Mouse (Mus musculus): Measurements from ENCODE around the gene Klf3. TPM values are rescaled to one million over a fixed set of nuclear protein-coding genes. Genes with fewer than 3 reads are reported as not detected.

Klf3 gene
- polyA plus RNA-seq, 1 experiment: 4.9 TPM

GRCm38 (mm10) chr5:64834213-64834612, 31.0 kb downstream of the Klf3 start:
- TF ChIP-seq POLR2A (IDR thresholded peaks at IDR 0.05; ENCODE audit: control insufficient read depth, low read depth, low read length): no peak
- TF ChIP-seq CTCF (IDR thresholded peaks at IDR 0.05; ENCODE audit: control insufficient read depth, insufficient read depth, insufficient replicate concordance, low read depth, low read length): no peak
- H3K27ac ChIP-seq (ENCODE audit: control insufficient read depth, insufficient read depth, low read depth, low read length): no peak overlapping the region
- no peaks in the 10 kb centered on the region for H3K36me3 ChIP-seq (ENCODE audit: control insufficient read depth, insufficient read depth, low read length)
- no peaks in the 10 kb centered on the region for H3K27me3 ChIP-seq (ENCODE audit: control insufficient read depth, insufficient read depth, low read length)
- no peak overlapping the region for H3K4me3 ChIP-seq (ENCODE audit: control insufficient read depth, low read depth, low read length)
- no peaks in the 10 kb centered on the region for H3K4me1 ChIP-seq (ENCODE audit: control insufficient read depth, insufficient read depth, low read length)

DNA sequence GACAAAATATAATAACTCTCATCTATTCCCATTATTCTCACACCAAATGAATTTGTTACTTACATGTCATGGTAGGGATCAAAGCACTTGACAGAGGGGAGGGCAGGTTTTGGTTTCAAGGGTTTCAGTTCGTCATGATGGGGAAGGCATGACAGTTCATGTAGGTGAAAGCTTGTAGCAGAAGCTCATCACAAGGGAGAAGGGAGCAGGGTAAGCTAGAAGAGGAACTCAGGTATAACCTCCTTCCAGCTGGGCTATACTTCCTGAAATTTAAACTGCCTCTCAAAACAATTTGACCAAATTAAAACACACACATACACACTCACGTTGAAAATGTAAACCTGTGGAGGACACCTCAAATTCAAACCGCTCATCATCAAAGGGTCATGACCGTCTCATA, 32.1 kb downstream of the Klf3 start:
- Histone ChIP-seq H3K4me1 (ENCODE audit: control insufficient read depth, insufficient read depth, low read length) (no peaks in the 10 kb centered on the region), H3K4me3 (ENCODE audit: control insufficient read depth, low read depth, low read length) (no peak overlapping the region), H3K27me3 (ENCODE audit: control insufficient read depth, insufficient read depth, low read length) (no peaks in the 10 kb centered on the region), H3K27ac (ENCODE audit: control insufficient read depth, insufficient read depth, low read depth, low read length) (no peak overlapping the region), H3K36me3 (ENCODE audit: control insufficient read depth, insufficient read depth, low read length) (no peaks in the 10 kb centered on the region)
- no peak for TF ChIP-seq POLR2A (IDR thresholded peaks at IDR 0.05; ENCODE audit: control insufficient read depth, low read depth, low read length)
- no peak for TF ChIP-seq CTCF (IDR thresholded peaks at IDR 0.05; ENCODE audit: control insufficient read depth, insufficient read depth, insufficient replicate concordance, low read depth, low read length)

DNA sequence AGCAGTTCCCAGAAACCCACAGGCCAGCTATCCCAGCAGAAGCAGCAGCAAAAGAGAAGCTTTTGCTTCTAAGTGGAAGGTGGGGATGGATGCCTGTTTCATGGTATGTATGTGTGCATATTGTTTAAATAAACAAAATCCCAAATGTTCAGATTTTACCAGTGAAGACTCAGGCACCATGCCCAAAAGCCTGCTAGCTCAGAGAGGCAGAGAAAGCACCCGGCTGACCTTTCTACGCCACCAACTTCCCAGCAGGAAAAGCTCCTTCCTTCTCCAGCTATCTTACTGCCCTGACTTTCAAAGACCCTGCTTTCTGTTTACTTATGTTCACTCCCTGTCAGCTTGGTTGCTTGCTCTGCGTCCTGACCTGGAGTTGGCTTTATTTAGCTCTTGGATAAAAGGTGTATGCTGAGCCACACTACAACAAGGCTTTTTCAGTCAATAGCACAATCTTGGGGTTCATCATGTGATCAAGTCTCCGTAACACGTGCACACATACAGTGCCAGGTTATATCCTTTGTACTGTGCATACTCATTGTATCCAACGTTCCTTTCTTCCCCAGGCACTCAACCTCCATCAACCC, 35.9 kb downstream of the Klf3 start:
- Histone ChIP-seq H3K4me3 (ENCODE audit: control insufficient read depth, low read depth, low read length) (no peak overlapping the region), H3K27me3 (ENCODE audit: control insufficient read depth, insufficient read depth, low read length) (no peaks in the 10 kb centered on the region), H3K4me1 (ENCODE audit: control insufficient read depth, insufficient read depth, low read length) (no peaks in the 10 kb centered on the region), H3K27ac (ENCODE audit: control insufficient read depth, insufficient read depth, low read depth, low read length) (no peak overlapping the region), H3K36me3 (ENCODE audit: control insufficient read depth, insufficient read depth, low read length) (no peaks in the 10 kb centered on the region)
- TF ChIP-seq POLR2A (IDR thresholded peaks at IDR 0.05; ENCODE audit: control insufficient read depth, low read depth, low read length) (no peak), CTCF (IDR thresholded peaks at IDR 0.05; ENCODE audit: control insufficient read depth, insufficient read depth, insufficient replicate concordance, low read depth, low read length) (no peak)

- Histone ChIP-seq H3K4me1 (ENCODE audit: control insufficient read depth, insufficient read depth, low read length) (no peaks in the 10 kb centered on the region), H3K4me3 (ENCODE audit: control insufficient read depth, low read depth, low read length) (no peak overlapping the region), H3K27me3 (ENCODE audit: control insufficient read depth, insufficient read depth, low read length) (no peaks in the 10 kb centered on the region), H3K36me3 (ENCODE audit: control insufficient read depth, insufficient read depth, low read length) (no peaks in the 10 kb centered on the region), H3K27ac (ENCODE audit: control insufficient read depth, insufficient read depth, low read depth, low read length) (no peak overlapping the region)
- TF ChIP-seq CTCF (IDR thresholded peaks at IDR 0.05; ENCODE audit: control insufficient read depth, insufficient read depth, insufficient replicate concordance, low read depth, low read length) (no peak), POLR2A (IDR thresholded peaks at IDR 0.05; ENCODE audit: control insufficient read depth, low read depth, low read length) (no peak)
Observed at GRCm38 (mm10) chr5:64840087-64840486, 36.9 kb downstream of the Klf3 start.

- H3K4me1 ChIP-seq (ENCODE audit: control insufficient read depth, insufficient read depth, low read length): no peaks in the 10 kb centered on the region
- H3K27ac ChIP-seq (ENCODE audit: control insufficient read depth, insufficient read depth, low read depth, low read length): no peak overlapping the region
- no peak for TF ChIP-seq CTCF (IDR thresholded peaks at IDR 0.05; ENCODE audit: control insufficient read depth, insufficient read depth, insufficient replicate concordance, low read depth, low read length)
- TF ChIP-seq POLR2A (IDR thresholded peaks at IDR 0.05; ENCODE audit: control insufficient read depth, low read depth, low read length): no peak
Observed at GRCm38 (mm10) chr5:64844622-64845021, 41.4 kb downstream of the Klf3 start.

DNA sequence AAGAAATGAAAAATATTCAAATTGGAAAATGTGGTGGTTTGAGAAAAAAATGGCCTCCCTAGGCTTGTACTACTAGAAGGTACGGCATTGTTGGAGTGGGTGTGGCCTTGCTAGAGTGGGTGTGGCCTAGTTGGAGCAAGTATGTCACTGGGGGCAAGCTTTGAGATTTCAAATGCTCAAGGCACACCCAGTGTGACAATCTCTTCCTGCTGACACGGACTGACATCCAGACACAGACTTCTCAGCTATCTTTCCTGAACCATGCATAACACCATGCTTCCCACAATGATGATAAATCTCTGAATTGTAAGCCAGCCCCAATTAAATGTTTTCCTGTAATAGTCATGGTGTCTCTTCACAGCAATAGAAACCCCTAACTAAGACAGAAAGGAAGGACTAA, 44.1 kb downstream of the Klf3 start:
- H3K27ac ChIP-seq (ENCODE audit: control insufficient read depth, insufficient read depth, low read depth, low read length): no peak overlapping the region
- no peaks in the 10 kb centered on the region for H3K36me3 ChIP-seq (ENCODE audit: control insufficient read depth, insufficient read depth, low read length)
- H3K27me3 ChIP-seq (ENCODE audit: control insufficient read depth, insufficient read depth, low read length): no peaks in the 10 kb centered on the region
- no peak overlapping the region for H3K4me3 ChIP-seq (ENCODE audit: control insufficient read depth, low read depth, low read length)
- no peaks in the 10 kb centered on the region for H3K4me1 ChIP-seq (ENCODE audit: control insufficient read depth, insufficient read depth, low read length)
- TF ChIP-seq CTCF (IDR thresholded peaks at IDR 0.05; ENCODE audit: control insufficient read depth, insufficient read depth, insufficient replicate concordance, low read depth, low read length) (no peak), POLR2A (IDR thresholded peaks at IDR 0.05; ENCODE audit: control insufficient read depth, low read depth, low read length) (no peak)

More at GRCm38 (mm10) chr5:64844622-64845021, 41.4 kb downstream of the Klf3 start:
- H3K36me3 ChIP-seq (ENCODE audit: control insufficient read depth, insufficient read depth, low read length): no peaks in the 10 kb centered on the region
- H3K27me3 ChIP-seq (ENCODE audit: control insufficient read depth, insufficient read depth, low read length): no peaks in the 10 kb centered on the region
- no peak overlapping the region for H3K4me3 ChIP-seq (ENCODE audit: control insufficient read depth, low read depth, low read length)

- H3K4me3 ChIP-seq (ENCODE audit: control insufficient read depth, low read depth, low read length): no peak overlapping the region
- no peaks in the 10 kb centered on the region for H3K36me3 ChIP-seq (ENCODE audit: control insufficient read depth, insufficient read depth, low read length)
- no peak for TF ChIP-seq CTCF (IDR thresholded peaks at IDR 0.05; ENCODE audit: control insufficient read depth, insufficient read depth, insufficient replicate concordance, low read depth, low read length)
- no peak for TF ChIP-seq POLR2A (IDR thresholded peaks at IDR 0.05; ENCODE audit: control insufficient read depth, low read depth, low read length)
- H3K27ac ChIP-seq (ENCODE audit: control insufficient read depth, insufficient read depth, low read depth, low read length): no peak overlapping the region
- no peaks in the 10 kb centered on the region for H3K27me3 ChIP-seq (ENCODE audit: control insufficient read depth, insufficient read depth, low read length)
- no peaks in the 10 kb centered on the region for H3K4me1 ChIP-seq (ENCODE audit: control insufficient read depth, insufficient read depth, low read length)
Observed at GRCm38 (mm10) chr5:64849892-64850291, 46.7 kb downstream of the Klf3 start.
